Mouse (Mus musculus): ENCODE measurements around the gene Gpr157. TPM values are rescaled to one million over a fixed set of nuclear protein-coding genes. Genes with fewer than 3 reads are reported as not detected.

Gpr157 gene
- total RNA-seq, 4 experiments from 2014 or later, result 32.3 to 43.2 (median 36.3) TPM

DNA sequence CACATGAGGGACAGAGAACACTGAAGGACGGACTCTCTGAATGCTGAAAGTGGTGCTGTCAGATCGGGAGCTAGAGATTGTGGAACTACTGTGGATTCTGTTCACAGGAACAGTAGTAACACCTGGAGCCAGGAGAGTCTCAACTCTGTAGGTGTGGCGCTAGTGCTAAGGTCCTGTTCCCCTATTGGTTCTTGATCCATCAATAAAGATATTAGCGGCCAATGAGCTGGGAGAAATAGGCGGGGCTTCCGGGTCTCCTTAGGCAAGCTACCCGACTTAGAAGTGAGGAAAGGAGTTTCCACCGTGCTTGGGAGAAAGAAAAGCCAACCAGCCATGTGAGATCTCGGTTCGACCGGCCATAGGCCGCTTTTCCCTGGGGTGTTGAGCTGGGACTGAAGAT, 57.1 kb downstream of the Gpr157 start:
- DNase-seq (ENCODE audit: low spot score in 2 of 2), result no peak

- DNase-seq (ENCODE audit: low spot score in 2 of 2), result no peak
Measured at GRCm38 (mm10) chr4:150146286-150146685, 59.1 kb downstream of the Gpr157 start.

- DNase-seq (ENCODE audit: low spot score in 2 of 2), result no peak
Measured at GRCm38 (mm10) chr4:150151045-150151444, 63.9 kb downstream of the Gpr157 start.

GRCm38 (mm10) chr4:150152483-150152882, 65.3 kb downstream of the Gpr157 start:
- DNase-seq (ENCODE audit: low spot score in 2 of 2), result no peak

DNA sequence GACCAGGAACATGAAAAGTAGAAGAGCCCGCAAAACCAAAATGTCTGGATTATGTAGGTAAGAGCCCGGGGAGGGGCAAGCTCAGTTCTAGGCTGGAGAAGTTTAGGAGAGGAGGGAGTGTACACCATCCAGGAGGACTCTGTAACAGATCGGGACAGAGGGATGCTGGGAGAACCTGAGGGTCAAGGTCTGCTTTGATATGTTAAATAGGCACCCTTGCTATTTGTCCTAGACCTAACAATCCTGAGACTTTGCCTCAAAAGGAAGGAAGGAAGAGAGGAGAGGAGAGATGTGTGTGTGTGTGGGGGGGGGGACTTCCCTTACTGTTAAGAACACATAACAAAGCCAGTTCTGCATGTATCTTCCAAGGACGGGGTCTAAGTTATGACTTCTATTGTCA, 68.1 kb downstream of the Gpr157 start:
- DNase-seq (ENCODE audit: low spot score in 2 of 2), result no peak

Small RNAs within 50 kb of the gene (microRNA-seq; reads per million reads assigned to microRNA genes)
- gene Mir34a, result 1,093 reads per million, percentile 80 among the genes with 10 or more reads in this experiment

Other genes with a start within 250 kb of the Gpr157 start
- 10 to 100 TPM in 1 of 4 experiments, 1 to 10 TPM in 3; 3.6 to 10.5 (median 4.7) TPM for gene Spsb1, start 132.3 kb upstream of the Gpr157 start, total RNA-seq (2022)
- gene H6pd, start 78.3 kb upstream of the Gpr157 start, total RNA-seq (2022), result 10 to 100 TPM; 47.5 to 82.4 (median 65.4) TPM
- gene Slc2a5, start 31.9 kb downstream of the Gpr157 start, total RNA-seq (2022), result not detected
- gene Slc2a7, start 61.6 kb downstream of the Gpr157 start, total RNA-seq (2022), result not detected
- not detected for gene Car6, start 114.0 kb downstream of the Gpr157 start, total RNA-seq (2022)
- gene Eno1, start 149.4 kb downstream of the Gpr157 start, total RNA-seq (2022), result 10 to 100 TPM; 55.0 to 77.6 (median 67.7) TPM
- gene Rere, start 194.3 kb downstream of the Gpr157 start, total RNA-seq (2022), result 10 to 100 TPM; 53.7 to 93.1 (median 66.0) TPM

All from gastrocnemius, adult 8-10 months (tissue).